Mouse (Mus musculus) cerebellum, adult 18-20 months (tissue): ENCODE results near the gene Ift172.
"Not testable (repeated sequence)": the region's sequence is repeated elsewhere in the genome, so short reads cannot be mapped to it uniquely, and the experiment has no call there.

Experiments used
- DNase-seq, 2 experiments: peaks; one replicate each; pipeline ENCODE4 v3.0.0; 2021

Ift172 gene

GRCm38 (mm10) chr5:31255971-31256370, 34.9 kb downstream of the Ift172 start:
- DNase-seq, result no peak

DNA sequence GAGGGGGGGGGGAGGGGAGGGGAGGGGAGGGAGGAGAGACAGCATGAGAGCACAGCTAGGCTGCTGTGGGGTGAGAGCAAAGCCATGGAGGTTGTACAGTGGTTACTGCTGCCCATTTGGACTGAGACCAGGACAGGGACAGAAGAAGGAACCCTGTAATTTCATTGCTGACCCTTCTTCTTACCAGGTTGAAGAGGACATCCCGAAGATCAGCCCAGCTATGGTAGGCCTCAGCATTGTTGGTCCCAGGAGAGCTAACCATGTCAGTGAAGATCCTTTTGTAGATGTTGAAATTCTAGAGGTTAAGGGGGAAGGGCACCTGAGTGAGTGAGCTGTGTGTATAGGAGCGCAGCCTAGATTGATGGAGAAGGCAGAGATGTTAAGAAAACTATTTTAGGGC, 35.5 kb downstream of the Ift172 start:
- no peak for DNase-seq

- no peak for DNase-seq
Observed at GRCm38 (mm10) chr5:31254901-31255300, 36.0 kb downstream of the Ift172 start.

GRCm38 (mm10) chr5:31254452-31254851, 36.5 kb downstream of the Ift172 start:
- no peak for DNase-seq

DNA sequence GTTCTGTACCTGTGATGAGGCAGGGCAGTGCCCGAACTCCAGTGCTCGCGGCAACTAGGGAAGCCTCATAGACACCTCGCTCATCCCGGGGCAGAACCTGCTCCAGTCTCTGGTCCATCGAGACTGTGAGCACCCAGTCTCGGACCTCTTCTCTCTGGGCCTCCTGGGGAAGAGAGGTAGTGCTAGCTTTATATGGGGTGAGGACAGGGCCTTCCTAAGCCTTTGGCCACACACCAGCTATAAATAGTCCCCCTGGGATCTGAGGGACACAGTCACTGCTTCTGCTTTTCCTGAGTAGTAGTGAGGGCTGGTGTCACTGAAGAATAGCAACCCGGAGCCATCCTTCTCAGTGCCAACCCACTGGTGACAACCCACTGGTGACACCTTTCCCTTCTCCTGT, 37.1 kb downstream of the Ift172 start:
- DNase-seq, result no peak

GRCm38 (mm10) chr5:31252795-31253545, 37.9 kb downstream of the Ift172 start:
- no peak for DNase-seq

GRCm38 (mm10) chr5:31252151-31252550, 38.8 kb downstream of the Ift172 start:
- no peak for DNase-seq

GRCm38 (mm10) chr5:31251541-31252101, 39.3 kb downstream of the Ift172 start, which contains the start of gene Krtcap3:
Gene Krtcap3 (plus strand): TSS chr5:31251691.
- peak; percentile 22 to 42 for DNase-seq

GRCm38 (mm10) chr5:31250716-31251115, 40.2 kb downstream of the Ift172 start:
- DNase-seq, result no peak

- DNase-seq, result no peak
Observed at GRCm38 (mm10) chr5:31242191-31242590, 48.7 kb downstream of the Ift172 start.

- DNase-seq, result no peak
Observed at GRCm38 (mm10) chr5:31241522-31242034, 49.3 kb downstream of the Ift172 start.

GRCm38 (mm10) chr5:31240637-31241521, 50.0 kb downstream of the Ift172 start, which contains the start of the genes Nrbp1 and Gm9970:
Gene Nrbp1 (plus strand): TSS chr5:31240864.
Gene Gm9970 (minus strand): TSS chr5:31241232.
- peak; percentile 96 to 97 for DNase-seq

- DNase-seq, result no peak
Observed at GRCm38 (mm10) chr5:31226641-31227040, 64.3 kb downstream of the Ift172 start.

DNA sequence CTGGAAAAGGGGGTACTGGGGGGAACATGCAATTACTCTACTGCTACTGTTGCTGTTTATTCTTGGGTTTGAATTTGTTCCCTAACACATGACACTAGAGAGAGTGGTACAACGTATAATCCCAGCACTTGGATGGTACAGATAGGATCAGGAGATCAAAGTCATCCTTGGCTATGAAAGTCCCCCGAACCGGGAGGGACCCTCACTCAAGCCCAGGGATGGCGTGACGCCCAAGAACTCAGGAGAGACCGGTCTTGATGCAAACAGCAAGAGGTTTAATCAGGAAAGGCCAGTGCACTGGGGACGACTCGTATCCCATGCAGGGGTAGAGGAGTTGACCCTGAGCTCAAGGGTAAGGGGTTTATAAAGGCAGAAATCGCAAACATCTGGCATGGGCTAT, 68.2 kb downstream of the Ift172 start:
- DNase-seq, result no peak

DNA sequence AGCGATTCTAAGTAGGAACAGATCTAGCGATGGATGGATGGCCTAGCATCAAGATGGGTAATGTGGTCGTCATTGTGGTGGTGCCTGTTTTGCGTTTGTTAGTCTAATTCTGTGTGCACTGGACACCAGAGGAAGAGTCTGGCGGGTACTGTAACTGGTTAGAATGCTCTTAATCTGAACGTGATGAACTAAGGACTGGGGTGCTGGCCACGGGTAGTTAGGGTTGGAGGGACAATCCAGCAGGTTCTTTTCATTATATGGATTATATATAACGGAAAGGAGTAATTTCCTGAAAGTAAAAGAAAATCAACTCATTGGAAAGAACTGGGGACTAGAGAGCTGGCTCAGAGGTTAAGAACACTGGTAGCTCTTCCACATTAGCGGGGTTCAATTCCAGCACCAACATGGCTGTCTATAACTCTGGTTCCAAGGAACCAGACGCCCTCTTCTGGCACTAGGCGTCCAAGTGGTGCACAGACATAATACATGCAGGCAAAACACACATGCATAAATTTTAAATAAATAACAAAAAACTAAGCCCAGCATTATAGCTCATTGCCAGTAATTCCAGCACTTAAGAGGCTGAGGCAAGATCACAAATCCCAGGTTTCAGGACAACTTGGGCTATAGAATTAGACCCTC, 69.5 kb downstream of the Ift172 start:
- peak in 1 of 2 experiments; percentile 24 for DNase-seq

GRCm38 (mm10) chr5:31220448-31221303, 70.2 kb downstream of the Ift172 start, which contains the start of gene Ppm1g:
Gene Ppm1g (minus strand): TSS chr5:31220687.
- peak; percentile 95 to 98 for DNase-seq

- DNase-seq, result peak in 1 of 2 experiments; percentile 46
Observed at GRCm38 (mm10) chr5:31219911-31220447, 70.9 kb downstream of the Ift172 start.

GRCm38 (mm10) chr5:31219474-31219873, 71.4 kb downstream of the Ift172 start:
- no peak for DNase-seq

- no peak for DNase-seq
Observed at GRCm38 (mm10) chr5:31219070-31219469, 71.8 kb downstream of the Ift172 start.

DNA sequence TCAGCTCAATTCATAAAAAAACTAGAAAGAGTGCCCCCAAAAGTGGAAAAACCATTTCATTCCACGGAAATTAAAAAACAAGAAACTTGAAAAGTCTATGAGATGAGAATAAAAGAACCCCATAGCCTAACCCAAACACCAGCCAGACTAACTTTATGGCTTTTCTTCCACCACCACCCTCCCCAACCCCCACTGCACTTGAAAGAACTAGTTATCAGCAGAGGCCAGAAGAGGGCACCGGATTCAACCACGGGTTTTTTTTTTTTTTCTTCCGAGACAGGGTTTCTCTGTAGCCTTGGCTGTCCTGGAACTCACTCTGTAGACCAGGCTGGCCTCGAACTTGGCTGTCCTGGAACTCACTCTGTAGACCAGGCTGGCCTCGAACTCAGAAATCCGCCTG, 72.6 kb downstream of the Ift172 start:
- DNase-seq, result no peak

- not testable (repeated sequence) for DNase-seq
Observed at GRCm38 (mm10) chr5:31216554-31216953, 74.4 kb downstream of the Ift172 start.
